Mouse (Mus musculus): Measurements from ENCODE around the gene 4931409K22Rik. TPM values are rescaled to one million over a fixed set of nuclear protein-coding genes. Genes with fewer than 3 reads are reported as not detected.
"Not testable (repeated sequence)": the region's sequence is repeated elsewhere in the genome, so short reads cannot be mapped to it uniquely, and the experiment has no call there.

Gene 4931409K22Rik
- total RNA-seq, 2 experiments from 2014 or later = not detected

DNA sequence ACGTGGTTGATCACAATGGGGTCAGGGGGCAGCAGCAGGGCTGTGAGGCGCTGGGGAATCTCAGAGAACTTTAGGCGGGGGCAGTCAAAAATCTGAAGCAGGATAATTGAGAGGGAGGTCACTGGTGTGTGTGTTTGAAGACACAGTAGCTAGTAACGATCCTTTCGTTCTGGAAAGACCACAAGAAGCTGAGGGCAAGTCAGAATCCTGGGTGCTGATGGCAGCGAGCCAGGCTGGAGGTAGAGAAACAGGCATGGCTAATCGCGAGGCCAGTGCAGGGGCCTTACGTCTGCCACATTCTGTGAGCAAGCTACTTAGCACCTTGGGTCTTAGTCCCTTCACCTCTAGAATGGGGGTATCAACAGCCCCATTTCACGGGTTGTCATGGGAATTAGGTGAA, 37.3 kb upstream of the 4931409K22Rik start:
- no peak for DNase-seq (ENCODE audit: low spot score in 2 of 2)

DNA sequence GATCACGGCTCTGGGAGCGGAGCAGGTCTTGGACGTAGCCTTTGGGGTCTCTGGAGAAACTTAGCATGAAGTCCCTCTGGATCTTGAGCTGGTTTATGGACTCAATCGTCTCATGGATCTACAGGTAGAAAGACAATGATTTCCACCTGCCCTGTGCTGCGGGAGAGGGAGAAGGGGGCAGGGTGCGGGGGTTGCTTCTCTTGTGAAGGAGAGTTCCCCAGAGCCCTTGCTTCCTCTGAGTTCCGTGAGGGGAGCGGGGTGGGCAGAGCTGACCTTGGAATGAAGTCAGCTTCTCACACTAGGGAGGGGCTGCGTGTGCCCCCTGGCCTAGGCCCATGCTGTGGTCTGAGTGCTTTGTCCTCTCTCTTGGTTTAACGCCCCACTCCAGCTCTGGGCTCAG, 36.6 kb upstream of the 4931409K22Rik start:
- no peak for DNase-seq (ENCODE audit: low spot score in 2 of 2)

DNA sequence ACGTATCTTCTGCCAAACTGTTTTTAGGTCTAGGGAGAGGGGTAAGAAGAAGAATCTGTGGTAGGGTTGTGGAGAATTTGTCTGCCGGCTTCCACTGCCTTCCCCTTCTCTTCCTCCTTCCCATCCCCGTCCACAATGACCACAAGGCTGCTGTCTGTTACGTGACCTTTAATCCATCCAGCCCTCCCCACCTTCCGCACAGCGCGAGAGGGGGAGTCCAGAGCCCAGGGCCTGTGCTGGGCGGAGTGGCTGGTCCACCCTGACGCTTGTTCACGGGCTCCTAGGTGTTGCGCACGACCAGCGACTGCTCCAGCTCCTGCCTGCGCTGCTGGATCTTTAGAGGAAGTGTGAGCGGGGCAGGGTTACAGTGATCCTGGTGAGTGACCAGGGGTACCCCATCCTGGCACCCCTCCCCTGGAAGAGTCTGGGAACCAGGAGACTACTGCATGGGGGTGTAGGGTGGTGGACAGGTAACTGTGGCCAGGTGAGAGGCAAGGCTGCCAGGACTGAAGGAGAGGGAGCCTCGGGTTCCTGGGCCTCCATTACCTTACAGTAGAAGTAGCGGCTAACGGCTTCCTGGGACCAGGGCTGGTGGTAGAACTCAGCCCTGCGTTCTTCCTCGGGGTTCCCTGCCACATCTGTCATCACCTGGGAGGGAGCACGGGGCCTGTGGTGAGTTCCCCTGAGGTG, 36.0 kb upstream of the 4931409K22Rik start:
- DNase-seq (ENCODE audit: low spot score in 2 of 2) = no peak

DNA sequence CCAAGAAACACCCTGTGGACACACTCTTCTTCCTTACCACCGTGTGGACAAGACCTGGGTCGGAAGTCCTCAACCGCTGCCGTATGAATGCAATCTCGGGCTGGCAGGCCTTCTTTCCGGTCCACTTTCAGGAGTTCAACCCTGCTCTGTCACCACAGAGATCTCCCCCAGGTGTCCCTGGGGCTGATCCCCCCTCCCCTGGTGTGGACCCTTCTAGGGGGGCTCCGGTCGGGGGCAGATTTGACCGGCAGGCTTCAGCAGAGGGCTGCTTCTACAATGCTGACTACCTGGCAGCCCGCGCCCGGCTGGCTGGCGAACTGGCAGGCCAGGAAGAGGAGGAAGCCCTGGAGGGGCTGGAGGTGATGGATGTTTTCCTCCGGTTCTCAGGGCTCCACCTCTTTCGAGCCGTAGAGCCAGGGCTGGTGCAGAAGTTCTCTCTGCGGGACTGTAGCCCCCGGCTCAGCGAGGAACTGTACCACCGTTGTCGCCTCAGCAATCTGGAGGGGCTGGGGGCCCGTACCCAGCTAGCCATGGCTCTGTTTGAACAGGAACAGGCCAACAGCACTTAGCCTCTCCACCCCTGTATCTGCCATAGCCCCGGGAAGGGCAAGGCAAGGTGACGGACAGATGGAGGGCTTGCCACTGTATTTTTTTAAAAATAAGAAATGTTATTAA, 35.3 kb upstream of the 4931409K22Rik start:
- DNase-seq (ENCODE audit: low spot score in 2 of 2) = no peak

DNA sequence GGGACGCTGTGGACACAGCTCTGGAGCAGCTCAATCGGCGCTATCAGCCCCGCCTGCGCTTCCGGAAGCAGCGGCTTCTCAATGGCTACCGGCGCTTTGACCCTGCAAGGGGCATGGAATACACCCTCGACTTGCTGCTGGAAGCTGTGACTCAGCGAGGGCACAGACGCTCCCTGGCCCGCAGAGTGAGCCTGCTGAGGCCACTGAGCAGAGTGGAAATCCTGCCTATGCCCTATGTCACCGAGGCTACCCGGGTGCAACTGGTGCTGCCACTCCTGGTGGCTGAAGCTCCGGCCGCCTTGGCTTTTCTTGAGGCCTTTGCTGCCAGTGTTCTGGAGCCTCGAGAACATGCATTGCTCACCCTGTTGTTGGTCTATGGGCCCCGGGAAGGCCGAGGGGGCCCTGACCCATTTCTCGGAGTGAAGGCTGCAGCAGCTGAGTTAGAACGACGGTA, 34.7 kb upstream of the 4931409K22Rik start:
- DNase-seq (ENCODE audit: low spot score in 2 of 2) = no peak

DNA sequence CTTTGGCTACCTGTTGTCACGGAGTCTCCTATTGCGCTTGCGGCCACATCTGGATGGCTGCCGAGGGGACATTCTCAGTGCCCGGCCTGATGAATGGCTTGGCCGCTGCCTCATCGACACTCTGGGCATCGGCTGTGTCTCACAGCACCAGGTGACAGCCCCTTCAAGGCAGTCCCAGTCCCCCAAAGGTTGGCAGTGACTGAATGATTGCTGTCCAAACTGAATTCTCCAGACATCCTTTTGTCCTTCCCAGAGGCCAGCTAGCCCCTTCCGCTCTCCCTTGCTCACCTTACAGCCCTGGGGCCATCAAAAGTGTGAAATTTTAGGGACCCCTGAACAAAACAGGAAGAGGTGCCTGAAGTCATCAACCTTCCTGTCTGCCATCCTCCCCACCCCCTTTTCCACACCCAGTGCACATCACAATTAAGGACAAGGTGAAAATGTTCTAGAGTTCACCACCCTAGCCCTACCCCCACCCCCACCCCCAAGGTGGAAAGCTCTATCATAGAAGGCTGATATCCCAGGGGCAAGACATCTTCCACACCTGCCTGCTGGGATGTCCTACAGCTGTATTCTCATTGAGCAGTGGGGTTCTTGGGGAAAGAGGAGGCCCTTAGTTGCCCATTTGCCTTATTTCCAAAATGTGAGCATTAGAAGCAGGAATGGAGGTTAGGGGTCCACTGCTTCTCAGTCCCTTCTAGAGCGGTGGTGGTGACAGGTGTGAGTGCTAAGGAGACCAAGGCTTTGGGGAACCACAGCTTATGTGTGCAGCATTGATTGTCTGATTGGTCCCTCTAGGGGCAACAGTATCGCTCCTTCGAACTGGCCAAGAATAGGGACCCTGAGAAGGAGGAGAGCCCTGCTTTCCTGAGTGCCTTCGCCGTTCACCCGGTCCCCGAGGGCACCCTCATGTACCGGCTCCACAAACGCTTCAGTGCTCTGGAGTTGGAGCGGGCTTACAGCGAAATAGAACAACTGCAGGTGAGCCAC, 33.2 kb upstream of the 4931409K22Rik start:
- no peak for DNase-seq (ENCODE audit: low spot score in 2 of 2)

DNA sequence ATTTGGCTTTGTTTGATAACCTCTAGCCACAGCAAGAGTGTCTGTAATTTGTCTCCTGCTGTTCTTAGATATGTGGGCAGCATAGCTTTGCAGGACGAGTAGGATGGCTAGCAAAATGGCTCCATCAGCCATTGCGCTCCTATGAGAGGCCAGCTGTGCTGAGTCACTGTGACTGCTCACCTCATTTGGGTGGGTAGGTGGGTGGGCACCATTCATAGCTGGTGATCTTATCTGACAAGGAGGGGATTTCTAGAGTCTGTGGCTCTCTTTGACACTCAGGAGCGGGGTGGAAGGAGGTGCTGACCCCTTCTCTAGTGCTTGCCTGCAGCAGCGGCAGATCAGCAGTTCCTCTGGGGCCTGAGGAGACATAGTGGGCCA, 30.6 kb upstream of the 4931409K22Rik start:
- no peak for DNase-seq (ENCODE audit: low spot score in 2 of 2)

DNA sequence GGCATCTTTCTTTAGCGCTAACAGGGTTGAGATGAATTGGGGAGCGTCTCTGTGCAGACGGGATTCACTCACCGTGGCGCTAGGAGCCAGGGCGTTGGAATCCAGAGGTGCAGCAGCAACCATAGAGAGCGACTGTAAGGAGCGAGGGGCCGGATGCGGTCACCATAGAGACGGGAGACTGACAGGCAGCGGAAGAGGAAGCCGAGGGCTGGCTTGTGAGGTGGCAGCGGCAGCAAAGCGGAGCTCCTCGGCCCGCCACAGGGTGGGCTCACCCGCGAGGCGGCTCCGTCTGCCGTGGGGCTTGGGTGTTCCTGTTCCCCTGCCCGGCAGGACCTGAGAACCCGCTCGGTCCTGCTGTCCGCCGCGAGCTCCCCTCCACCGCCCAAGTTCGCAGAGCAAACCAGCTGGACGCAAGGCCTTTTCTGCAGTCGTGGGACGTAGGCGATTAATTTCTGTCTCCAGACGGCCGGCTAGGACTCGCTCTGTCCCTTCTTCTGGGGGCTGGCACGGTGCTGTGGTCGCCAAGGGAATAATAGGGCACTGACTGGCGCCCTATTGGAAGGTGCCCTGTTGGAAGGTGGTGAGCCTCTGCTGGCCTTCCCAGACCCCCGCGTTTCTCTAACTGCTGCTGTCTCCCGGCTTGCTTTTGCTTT, 30.1 kb upstream of the 4931409K22Rik start, which contains the start of gene Chpf2:
Chpf2 (plus strand) TSS at position 195 of the 653 bp plus-strand sequence.
- peak; percentile 78 to 86 for DNase-seq (ENCODE audit: low spot score in 2 of 2)

DNA sequence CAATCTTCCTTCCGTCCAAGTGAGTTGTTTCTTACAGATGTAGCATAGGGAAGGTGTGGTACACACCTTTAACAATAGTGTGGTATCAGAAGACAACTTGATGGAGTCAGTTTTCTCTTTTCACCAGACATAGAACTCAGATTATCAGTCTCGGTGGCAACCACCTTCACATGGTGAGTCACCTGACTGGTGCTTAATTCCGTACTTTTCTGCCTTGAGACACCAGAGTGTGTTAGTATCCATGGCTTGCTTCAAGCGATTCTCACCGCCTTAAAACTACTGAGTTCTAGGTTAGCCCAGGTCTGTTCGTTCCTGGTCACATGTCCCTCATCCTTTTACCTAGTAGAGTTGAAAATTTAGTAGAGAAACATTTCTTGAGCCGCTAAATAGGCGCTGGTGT, 29.5 kb upstream of the 4931409K22Rik start:
- DNase-seq (ENCODE audit: low spot score in 2 of 2) = no peak

DNA sequence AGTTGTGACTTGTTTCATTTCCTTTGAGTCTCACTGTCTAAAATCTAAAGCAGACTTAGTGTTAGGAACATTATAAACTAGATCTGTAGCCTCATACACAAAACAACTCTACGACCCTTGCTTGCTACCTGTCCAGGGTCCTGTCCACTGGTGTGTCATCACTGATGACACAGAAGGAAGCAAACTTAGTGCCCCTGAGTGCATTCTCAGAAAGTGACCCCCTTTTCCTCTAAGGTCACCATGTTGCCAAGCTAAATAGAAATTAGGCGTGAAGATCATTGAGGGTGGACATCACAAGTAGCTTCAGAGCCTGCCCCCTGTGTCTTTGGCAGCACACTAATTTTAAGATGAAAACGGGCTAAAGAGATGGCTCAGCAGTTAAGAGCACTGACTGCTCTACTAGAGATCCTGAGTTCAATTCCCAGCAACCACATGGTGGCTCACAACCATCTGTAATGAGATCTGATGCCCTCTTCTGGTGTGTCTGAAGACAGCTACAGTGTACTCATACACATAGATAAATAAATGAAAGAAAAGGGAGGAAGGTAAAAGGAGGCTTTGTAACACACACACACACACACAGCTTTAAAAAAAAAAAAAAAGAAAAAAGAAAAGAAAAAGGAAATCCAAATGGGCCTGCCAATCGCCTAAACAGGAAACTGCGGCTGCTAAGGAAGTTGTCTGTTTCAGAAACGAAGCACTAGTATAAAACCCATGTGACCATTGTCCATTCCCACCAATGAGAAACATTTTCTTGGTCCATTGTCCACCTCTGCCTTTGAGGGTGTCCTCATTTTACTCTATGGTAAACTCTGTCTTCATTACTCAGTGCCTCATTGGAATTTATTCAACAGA, 21.7 kb upstream of the 4931409K22Rik start:
- no peak for DNase-seq (ENCODE audit: low spot score in 2 of 2)

DNA sequence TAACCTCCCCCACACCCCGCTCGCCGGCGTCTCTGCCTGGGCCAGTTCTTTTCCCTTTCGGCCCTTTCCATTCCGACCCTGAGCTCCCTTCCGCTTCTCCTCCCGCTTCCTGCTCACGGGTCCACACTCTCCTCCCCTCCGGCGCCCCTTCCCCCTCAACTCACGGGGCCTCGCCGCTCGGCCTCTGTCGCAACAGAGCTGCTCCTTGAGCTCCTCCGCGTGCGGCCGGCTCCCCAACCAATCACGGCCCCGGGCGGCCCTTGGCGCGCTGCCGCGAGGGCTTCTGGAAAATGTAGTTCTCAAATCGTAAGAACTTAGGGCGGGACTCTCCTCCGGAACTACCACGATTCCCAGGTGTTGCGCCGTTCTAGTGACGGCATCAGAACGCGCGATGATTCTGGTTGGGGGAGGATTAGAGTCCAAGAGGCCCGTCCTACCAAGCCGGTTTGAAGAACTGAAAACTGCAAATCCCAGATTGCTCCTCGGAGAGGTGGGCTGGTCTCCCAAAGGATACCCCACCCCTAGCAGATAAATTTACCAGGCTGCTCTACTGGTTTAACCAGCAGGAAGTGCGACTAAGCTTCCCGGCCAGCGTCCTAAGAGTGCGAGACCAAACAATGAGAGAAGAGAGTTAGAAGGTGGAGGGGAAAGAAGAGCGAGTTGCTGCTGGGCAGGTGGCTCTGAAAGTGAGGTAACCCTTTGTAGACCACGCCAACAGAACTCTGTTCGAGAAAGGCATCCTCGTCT, 20.7 kb upstream of the 4931409K22Rik start, which contains the start of gene Abcf2:
Abcf2 (minus strand) TSS at position 285 of the 747 bp plus-strand sequence.
- peak; percentile 100 for DNase-seq (ENCODE audit: low spot score in 2 of 2)

DNA sequence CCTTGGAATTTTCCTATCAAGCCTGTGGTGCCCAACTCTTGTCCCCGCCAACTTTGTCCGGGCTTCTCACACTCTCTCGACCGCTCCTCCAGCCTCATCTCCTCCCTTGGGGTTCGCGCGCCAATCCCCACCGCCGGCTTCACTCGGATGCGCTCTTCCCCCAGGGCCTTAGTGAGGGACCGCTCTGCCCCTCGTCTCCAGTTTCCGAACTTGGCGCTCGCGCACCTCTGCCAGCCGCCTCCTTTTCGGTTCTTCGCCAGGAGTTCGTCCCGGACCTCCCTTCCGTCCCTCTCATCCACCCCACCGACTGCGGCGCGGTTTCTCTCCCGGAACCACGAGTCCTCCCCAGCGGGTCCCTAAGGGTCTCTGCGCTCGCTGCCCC, 20.2 kb upstream of the 4931409K22Rik start:
- DNase-seq (ENCODE audit: low spot score in 2 of 2) = no peak

DNA sequence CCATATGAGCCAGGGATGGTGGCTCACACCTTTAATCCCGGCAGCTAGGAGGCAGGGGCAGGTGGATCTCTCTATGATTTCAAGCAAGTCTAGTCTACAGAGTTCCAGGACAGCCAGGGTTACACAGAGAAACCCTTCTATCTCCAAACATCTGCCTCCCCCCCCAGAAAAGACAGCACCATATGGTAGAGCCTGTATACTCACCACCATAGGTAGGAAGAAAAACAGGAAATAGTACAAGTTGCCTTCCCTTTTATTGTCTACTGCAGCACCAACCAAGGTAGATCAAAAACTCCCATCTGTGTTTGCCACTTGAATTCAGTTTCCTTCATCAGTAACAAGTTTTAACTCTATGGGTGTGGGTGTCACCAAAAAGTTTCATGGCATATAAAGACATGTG, 19.3 kb upstream of the 4931409K22Rik start:
- no peak for DNase-seq (ENCODE audit: low spot score in 2 of 2)

DNA sequence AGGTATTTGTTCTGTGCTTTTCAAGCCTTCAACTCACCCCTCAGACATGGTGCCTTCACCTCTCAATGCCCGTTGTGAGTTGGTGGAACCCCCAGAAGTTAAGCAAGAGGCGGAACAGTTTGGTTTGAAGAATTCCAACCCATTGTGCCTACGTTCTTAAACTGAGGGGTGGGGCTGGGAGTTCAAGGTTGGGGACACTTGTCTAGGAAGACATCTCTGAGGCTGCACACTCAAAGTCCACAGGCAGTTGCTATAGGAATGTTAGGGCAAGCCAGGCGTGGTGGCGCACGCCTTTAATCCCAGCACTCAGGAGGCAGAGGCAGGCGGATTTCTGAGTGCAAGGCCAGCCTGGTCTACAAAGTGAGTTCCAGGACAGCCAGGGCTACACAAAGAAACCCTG, 1.3 kb downstream of the 4931409K22Rik start:
- DNase-seq (ENCODE audit: low spot score in 2 of 2) = not testable (repeated sequence)

DNA sequence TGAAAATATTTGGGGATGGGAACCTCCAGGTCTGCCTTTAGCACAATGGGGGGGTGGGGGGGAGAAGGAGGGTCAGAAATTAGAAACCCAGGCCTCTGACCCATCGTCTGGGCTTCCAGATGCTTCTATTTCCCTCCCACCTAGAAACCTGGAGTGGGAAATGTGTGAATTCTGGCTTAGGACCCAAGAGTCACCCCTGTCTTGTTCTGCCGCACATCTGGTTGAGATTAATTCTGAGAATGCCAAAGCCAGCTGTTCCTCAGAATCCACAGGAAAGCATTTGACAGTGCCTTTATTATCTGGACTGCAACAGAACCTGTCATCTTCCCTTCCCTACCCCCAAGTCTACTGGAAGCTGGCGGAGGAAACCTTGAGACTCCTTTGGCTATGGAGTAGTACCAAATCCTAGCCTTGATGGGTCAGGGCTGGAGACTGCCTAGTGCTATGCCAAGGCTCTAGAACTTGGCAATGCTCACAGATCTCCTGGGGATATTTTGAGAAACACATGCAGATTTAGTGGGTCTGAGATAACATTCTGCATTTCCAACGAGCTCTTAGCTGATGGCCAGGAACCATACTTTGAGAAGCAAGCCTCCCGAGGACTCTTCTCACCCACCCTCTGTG, 2.9 kb downstream of the 4931409K22Rik start:
- DNase-seq (ENCODE audit: low spot score in 2 of 2) = no peak

DNA sequence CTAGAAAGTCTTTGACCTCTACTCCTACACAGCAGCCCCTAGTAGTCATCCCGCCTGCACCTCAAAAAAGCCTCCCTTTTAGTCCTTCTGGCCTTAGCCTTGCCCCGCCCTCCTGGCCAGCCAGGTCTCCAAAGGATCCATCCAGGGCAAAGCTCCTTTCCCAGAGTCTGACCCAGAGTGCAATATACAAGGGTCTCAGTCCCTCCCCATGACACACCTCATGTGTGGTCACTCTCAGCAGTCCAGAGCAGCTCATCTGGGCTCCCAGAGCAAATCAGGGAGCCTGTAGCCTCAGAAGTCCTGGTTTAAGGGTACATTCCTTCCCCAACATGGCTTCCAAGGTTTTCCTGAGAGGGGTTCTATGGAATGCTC, 5.3 kb downstream of the 4931409K22Rik start:
- DNase-seq (ENCODE audit: low spot score in 2 of 2) = no peak

DNA sequence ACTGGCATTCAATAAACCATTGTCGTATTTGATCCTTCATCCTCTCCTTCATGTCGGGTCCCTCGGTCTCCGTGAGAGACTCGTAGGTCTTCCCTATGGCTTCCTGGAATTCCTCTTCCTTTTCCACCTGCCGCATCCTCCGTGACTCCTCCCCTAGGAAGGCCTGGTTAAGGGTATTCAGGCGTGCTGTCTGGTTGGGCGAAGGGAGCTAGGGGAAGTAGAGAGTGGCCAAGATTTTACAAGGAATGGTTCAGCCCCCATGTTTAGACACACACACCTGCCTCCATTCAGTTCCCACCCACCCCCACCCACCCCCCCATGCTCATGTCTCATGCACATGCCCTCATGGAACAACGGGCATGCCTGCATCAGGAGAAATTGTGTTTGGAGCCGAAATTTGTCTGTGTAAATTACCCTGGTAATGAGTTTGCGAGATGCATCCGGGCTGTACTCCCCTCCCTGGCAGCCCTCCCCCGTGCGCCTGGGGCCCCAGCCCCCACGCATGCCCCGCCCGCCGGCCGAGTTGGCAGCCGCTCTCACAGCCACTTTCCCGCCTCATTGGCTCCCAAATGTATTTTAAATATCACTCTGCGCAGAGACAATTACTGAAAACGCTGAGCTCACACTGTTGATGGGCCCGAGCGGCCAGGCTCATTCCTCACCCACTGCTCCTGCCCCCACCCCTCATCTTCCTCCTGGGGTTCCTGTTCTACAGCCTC, 5.9 kb downstream of the 4931409K22Rik start:
- peak; percentile 60 to 63 for DNase-seq (ENCODE audit: low spot score in 2 of 2)

DNA sequence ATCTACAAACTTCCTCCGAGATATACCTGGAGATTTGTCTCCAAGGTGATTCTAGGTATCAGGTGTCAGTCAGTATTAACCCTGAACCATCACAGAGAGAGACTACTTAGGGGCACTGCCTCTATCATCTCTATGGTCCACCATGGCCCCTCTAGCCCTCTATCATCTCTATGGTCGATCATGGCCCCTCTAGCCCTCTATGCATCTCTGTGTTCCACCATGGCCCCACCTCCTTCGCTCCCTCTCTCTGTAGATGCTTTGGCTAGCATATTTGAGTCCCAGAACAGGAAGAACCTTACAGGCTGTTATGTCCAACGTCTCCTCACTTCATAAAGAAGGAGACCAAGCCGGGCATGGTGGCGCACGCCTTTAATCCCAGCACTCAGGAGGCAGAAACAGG, 14.0 kb downstream of the 4931409K22Rik start:
- DNase-seq (ENCODE audit: low spot score in 2 of 2) = no peak
